Mouse (Mus musculus) megakaryocyte progenitor cell, adult 5-6 weeks (primary cell): ENCODE data around the gene Ctps. TPM values are rescaled to one million over a fixed set of nuclear protein-coding genes. Genes with fewer than 3 reads are reported as not detected.

ENCODE experiments used
- ATAC-seq: replicated peaks from 2 replicates; pipeline ENCODE4 v1.8.0; 2016; ENCODE audit warnings: mild to moderate bottlenecking, moderate TSS enrichment, inconsistent platforms; ENCODE audit not compliant: poor library complexity
- total RNA-seq, 2 experiments: library from RNA; stranded (forward) in 1 of 2; stranded (reverse) in 1 of 2; fragments of 157-497, 149-512 nt in 1 of 2; fragments of 200-1000 nt in 1 of 2; gene quantifications; 2 replicates each; pipeline versions ENCODE4 v1.2.3 to v1.2.4; 2015 to 2017

The Ctps gene
- total RNA-seq, 2 experiments from 2014 or later = 42.0 to 49.9 TPM

GRCm38 (mm10) chr4:120571070-120571464, 991 bp upstream of the Ctps start:
- ATAC-seq = no peak

- peak; percentile 40 for ATAC-seq
Observed at GRCm38 (mm10) chr4:120570438-120571069, 478 bp upstream of the Ctps start.

GRCm38 (mm10) chr4:120569025-120569424, 1.1 kb downstream of the Ctps start:
- no peak for ATAC-seq

GRCm38 (mm10) chr4:120568005-120568404, 2.1 kb downstream of the Ctps start:
- ATAC-seq = no peak

GRCm38 (mm10) chr4:120565726-120566125, 4.3 kb downstream of the Ctps start:
- ATAC-seq = no peak

GRCm38 (mm10) chr4:120556592-120556991, 13.5 kb downstream of the Ctps start:
- no peak for ATAC-seq

GRCm38 (mm10) chr4:120544896-120545295, 25.2 kb downstream of the Ctps start:
- no peak for ATAC-seq

GRCm38 (mm10) chr4:120538664-120539063, 31.4 kb downstream of the Ctps start:
- no peak for ATAC-seq

- ATAC-seq = no peak
Observed at GRCm38 (mm10) chr4:120531986-120532385, 38.1 kb downstream of the Ctps start, which contains the start of gene Slfnl1. TSS of gene Slfnl1 (plus strand) at chr4:120532231.

- no peak for ATAC-seq
Observed at GRCm38 (mm10) chr4:120528171-120528570, 41.9 kb downstream of the Ctps start.

GRCm38 (mm10) chr4:120523092-120523491, 47.0 kb downstream of the Ctps start:
- peak; percentile 95 for ATAC-seq

- ATAC-seq = no peak
Observed at GRCm38 (mm10) chr4:120522351-120522750, 47.7 kb downstream of the Ctps start.

GRCm38 (mm10) chr4:120521761-120522160, 48.3 kb downstream of the Ctps start:
- no peak for ATAC-seq

- ATAC-seq = no peak
Observed at GRCm38 (mm10) chr4:120517335-120517734, 52.7 kb downstream of the Ctps start.

- no peak for ATAC-seq
Observed at GRCm38 (mm10) chr4:120516907-120517306, 53.2 kb downstream of the Ctps start.

GRCm38 (mm10) chr4:120516491-120516890, 53.6 kb downstream of the Ctps start:
- no peak for ATAC-seq

GRCm38 (mm10) chr4:120514366-120514765, 55.7 kb downstream of the Ctps start:
- no peak for ATAC-seq

GRCm38 (mm10) chr4:120511203-120511602, 58.9 kb downstream of the Ctps start:
- peak; percentile 55; the same call in 1 of the 2 replicates for ATAC-seq

GRCm38 (mm10) chr4:120506955-120507354, 63.1 kb downstream of the Ctps start:
- no peak for ATAC-seq
